10 mouse cellular contexts compared by ENCODE assay signal in genomic region chr4:133491800-133492199, GRCm38 (mm10). TPM values are rescaled to one million over a fixed set of nuclear protein-coding genes. Genes with fewer than 3 reads are reported as not detected.
DNase-seq lines count a peak whose midpoint lies in the region; ATAC-seq lines count a peak whose summit lies in the region.
"Had no signal": no experiment of that assay in that cellular context is flagged by ENCODE, and none has a peak within 500 bp of the region (broad histone marks: within the 10 kb centered on the region; RNA-seq: fewer than 3 reads in every experiment).

No protein-coding gene starts in this region.

- DNase-seq in embryo, embryonic 11 days, result peak; percentile 29
- no peak for DNase-seq in embryo, embryonic 10.5 days (ENCODE audit: low spot score)
- DNase-seq in MN1 (ENCODE audit: low spot score), result peak; percentile 56
- peak; percentile 80 for DNase-seq in gastrocnemius, postnatal 25 days
- peak; percentile 51 to 68 for DNase-seq in heart, postnatal 36 days
- DNase-seq in layer of hippocampus, adult 18-20 months (ENCODE audit: low spot score in 2 of 2), result no peak
- DNase-seq in urinary bladder, adult 2 months (ENCODE audit: low spot score), result no peak

- ATAC-seq in monocyte, adult 5-6 weeks (replicated peaks; ENCODE audit: insufficient number of reproducible peaks, low FRiP score, low TSS enrichment, poor library complexity, severe bottlenecking), result no peak
- ATAC-seq: activated CD4-positive, CD25-positive, alpha-beta regulatory T cell, adult 4 months; midbrain, embryonic 13.5 days had no signal

- intact Hi-C loops in heart, postnatal 36 days (cut with DNase I), result loop anchor here (2.0 kb wide), 1 partner anchor 25 kb away; no protein-coding TSS in a partner anchor

RNA-seq across cellular contexts. Expression of gene Trnp1, which starts 6.5 kb away (rescaled TPM):
- under 1 TPM; 0.77 to 0.96 TPM for total RNA-seq in gastrocnemius, postnatal 25 days (2021)
- total RNA-seq in heart, postnatal 36 days (2021), result 1 to 10 TPM; 1.7 to 2.0 TPM
- 100 to 1,000 TPM; 178 to 179 TPM for total RNA-seq in layer of hippocampus, adult 18-20 months (2021)
- polyA plus RNA-seq in urinary bladder, adult 2 months (2012; rRNA removed), result 25.1 and 49.7 TPM in 2 replicates
- not detected in 3 replicates for total RNA-seq in monocyte, adult 5-6 weeks (2017)
- polyA plus RNA-seq: activated CD4-positive, CD25-positive, alpha-beta regulatory T cell, adult 4 months had no signal

RNA-seq across cellular contexts. Expression of gene Tent5b, which starts 11.9 kb away (rescaled TPM):
- total RNA-seq in gastrocnemius, postnatal 25 days (2021), result 1 to 10 TPM in 1 of 2 experiments, under 1 TPM in 1; 0.38 to 1.2 TPM
- total RNA-seq in heart, postnatal 36 days (2021), result 1 to 10 TPM; 2.1 to 2.2 TPM
- not detected for total RNA-seq in layer of hippocampus, adult 18-20 months (2021)
- polyA plus RNA-seq in urinary bladder, adult 2 months (2012; rRNA removed), result 26.0 and 32.2 TPM in 2 replicates
- not detected in 3 replicates for total RNA-seq in monocyte, adult 5-6 weeks (2017)
- polyA plus RNA-seq: activated CD4-positive, CD25-positive, alpha-beta regulatory T cell, adult 4 months had no signal

RNA-seq across cellular contexts. Expression of gene Kdf1, which starts 27.0 kb away (rescaled TPM):
- total RNA-seq in gastrocnemius, postnatal 25 days (2021), result not detected
- not detected for total RNA-seq in heart, postnatal 36 days (2021)
- total RNA-seq in layer of hippocampus, adult 18-20 months (2021), result under 1 TPM in 1 of 2 experiments, not detected in 1; 0.37 TPM
- polyA plus RNA-seq in urinary bladder, adult 2 months (2012; rRNA removed), result 7.6 and 10.0 TPM in 2 replicates
- not detected in 3 replicates for total RNA-seq in monocyte, adult 5-6 weeks (2017)
- polyA plus RNA-seq: activated CD4-positive, CD25-positive, alpha-beta regulatory T cell, adult 4 months had no signal

RNA-seq across cellular contexts. Expression of gene Nudc, which starts 54.0 kb away (rescaled TPM):
- total RNA-seq in gastrocnemius, postnatal 25 days (2021), result 10 to 100 TPM; 40.3 to 44.7 TPM
- total RNA-seq in heart, postnatal 36 days (2021), result 10 to 100 TPM; 68.6 to 76.2 TPM
- 100 to 1,000 TPM; 135 to 141 TPM for total RNA-seq in layer of hippocampus, adult 18-20 months (2021)
- 107 and 117 TPM in 2 replicates for polyA plus RNA-seq in urinary bladder, adult 2 months (2012; rRNA removed)
- total RNA-seq in monocyte, adult 5-6 weeks (2017), result 88.6 to 116 TPM (median 99.8 TPM) in 3 replicates

Comparison
In these comparisons a context has a peak if more than half of its experiments do, and no peak if none do; other contexts are left out.
1. DNase-seq: peak in embryo, embryonic 11 days (single experiment), MN1 (single experiment), gastrocnemius, postnatal 25 days (single experiment) and heart, postnatal 36 days (2 of 2); none in embryo, embryonic 10.5 days (single experiment), layer of hippocampus, adult 18-20 months (0 of 2) and urinary bladder, adult 2 months (single experiment).
2. RNA of gene Trnp1, which starts 6.5 kb away (total RNA-seq): 178 to 179 TPM in layer of hippocampus, adult 18-20 months; 1.7 to 2.0 TPM in heart, postnatal 36 days, 0.77 to 0.96 TPM in gastrocnemius, postnatal 25 days and not detected in monocyte, adult 5-6 weeks; every median in the first group is over 10 times any median in the second.